Mouse (Mus musculus) heart, postnatal 14 days (tissue): ENCODE results near the gene St7. TPM values are rescaled to one million over a fixed set of nuclear protein-coding genes. Genes with fewer than 3 reads are reported as not detected.
A peak's percentile ranks its signal among the peaks of the same experiment; 100 is the strongest.

ENCODE experiments used
- DNase-seq, 2 experiments: peaks; one replicate each; pipeline ENCODE4 v3.0.0; 2021 to 2022
- intact Hi-C: fragments of 180-260 bp; cut with DNase I; formaldehyde crosslinking; loops from one replicate; pipeline ENCODE4 v1.15.1; 2025
- total RNA-seq, 2 experiments: library from RNA; stranded (reverse); gene quantifications; 2 replicates each; pipeline ENCODE4 v1.2.3; 2021

Gene St7
- total RNA-seq, 2 experiments from 2014 or later: 19.0 to 19.3 TPM

DNA sequence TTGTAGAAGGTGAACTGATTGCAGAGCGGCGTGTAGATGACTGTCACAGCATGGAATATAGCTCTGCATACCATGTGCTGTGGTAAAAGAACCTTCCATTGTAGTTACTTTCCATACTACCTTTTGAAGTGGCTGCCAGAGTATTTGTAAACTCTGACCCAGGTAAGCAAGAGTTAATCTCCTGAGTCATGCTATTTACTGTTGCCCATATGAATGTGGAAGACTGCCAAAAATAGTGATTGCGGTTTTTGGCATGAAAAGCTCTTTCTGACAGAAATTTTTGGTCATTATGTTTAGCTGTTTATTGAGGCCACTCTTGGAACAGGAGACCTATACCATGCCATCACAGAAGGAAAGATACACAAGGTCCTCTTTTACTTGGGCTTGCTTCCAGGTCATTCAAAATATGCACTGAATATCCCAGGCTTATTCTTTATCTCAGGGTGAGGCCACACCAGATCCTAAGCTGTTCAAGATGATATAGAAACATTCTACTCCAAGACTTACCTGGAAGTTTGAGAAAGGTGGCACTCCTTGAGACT is 179.2 kb downstream of the St7 start:
- no peak for DNase-seq
- intact Hi-C loops: no loop called here

DNA sequence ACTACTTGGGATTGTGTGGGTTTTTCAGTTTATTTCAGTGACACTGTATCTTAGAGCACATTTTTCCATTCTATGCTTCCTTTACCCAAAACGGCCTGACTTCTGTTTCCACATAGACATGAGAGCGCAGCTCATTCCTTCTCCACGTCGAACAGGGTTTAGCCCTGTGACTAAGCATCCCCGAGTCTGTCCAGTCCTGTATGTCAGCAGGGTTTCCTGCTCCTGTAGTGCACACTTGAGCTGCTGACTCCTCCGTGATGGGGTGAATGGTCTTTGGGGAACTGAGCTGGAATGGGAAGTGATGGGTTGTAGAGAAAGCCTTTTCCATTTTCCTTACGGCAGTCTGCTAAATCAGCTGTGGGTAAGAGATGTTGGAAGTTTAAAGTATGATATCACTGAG is 182.9 kb downstream of the St7 start:
- no peak for DNase-seq
- intact Hi-C loops: no loop called here

GRCm38 (mm10) chr6:17876023-17876613 is 183.4 kb downstream of the St7 start:
- intact Hi-C loops: no loop called here
- DNase-seq: no peak

DNA sequence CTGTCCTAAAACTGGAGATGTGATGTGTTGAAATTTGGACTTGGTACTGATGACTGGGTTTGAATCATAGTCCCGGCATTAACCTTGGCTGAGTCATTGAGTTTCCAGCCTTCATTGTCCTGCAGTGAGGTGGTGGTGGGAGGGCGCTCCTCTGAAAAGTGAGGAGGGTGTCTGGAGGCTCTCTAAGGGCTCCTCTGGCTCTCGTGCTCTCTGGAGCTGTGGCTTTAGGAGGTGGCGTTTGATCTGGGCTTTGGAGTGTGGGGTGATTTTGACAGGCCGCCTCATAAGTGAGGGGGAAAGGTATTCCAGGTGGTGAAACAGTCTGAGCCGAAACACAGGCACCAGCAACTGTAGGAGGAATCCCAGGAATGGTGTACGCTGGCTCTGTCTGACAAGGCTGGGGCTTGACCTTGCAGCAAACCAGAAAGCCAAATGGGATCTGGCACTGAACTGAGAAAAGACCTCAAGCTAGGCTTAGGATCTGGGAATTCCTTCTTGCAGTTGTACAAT is 184.0 kb downstream of the St7 start:
- intact Hi-C loops: no loop called here
- DNase-seq: peak in 1 of 2 experiments; percentile 9

- DNase-seq: no peak
- intact Hi-C loops: no loop called here
These were observed 190.2 kb downstream of the St7 start for GRCm38 (mm10) chr6:17882943-17883342.

DNA sequence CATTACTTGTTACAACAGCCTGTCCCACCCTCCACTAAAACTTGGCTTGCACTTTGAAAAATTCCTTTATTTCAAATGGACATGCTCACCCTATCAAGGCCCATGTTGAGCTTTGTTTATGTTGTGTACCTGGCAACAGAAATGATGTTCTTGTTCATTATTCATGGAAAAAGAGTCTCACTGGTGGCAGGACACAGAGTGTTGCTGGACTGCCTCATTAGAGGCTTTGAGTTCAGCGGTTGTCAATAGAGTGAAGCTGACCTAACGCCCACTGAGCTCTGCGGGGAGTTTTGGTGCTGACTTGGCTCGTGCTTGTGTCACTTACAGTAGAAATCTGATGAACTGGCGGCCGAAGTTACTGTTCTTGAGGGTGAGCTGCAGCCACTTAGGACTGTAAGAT is 195.0 kb downstream of the St7 start:
- intact Hi-C loops: no loop called here
- DNase-seq: no peak

- no peak for DNase-seq
- intact Hi-C loops: no loop called here
These were observed 202.8 kb downstream of the St7 start for GRCm38 (mm10) chr6:17895562-17895961.

- intact Hi-C loops: no loop called here
- no peak for DNase-seq
These were observed 205.8 kb downstream of the St7 start for GRCm38 (mm10) chr6:17898539-17898938.

DNA sequence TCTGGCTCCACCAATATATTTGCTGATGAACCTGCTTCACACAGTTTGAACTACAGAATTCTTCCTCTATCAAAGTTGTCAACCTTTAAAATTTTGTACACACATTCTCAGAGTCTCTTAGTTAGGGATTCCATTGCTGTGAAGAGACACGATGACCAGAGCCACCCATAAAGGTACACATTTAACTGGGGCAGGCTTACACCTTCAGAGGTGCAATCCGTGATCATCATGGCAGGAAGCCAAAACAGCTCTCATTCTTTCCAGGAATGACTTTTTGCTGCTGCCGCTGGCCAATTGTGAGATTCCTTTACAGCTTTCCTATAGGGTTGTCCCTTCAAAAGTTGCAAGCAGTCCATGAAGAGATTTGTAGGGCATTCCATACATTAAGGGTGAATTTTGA is 210.6 kb downstream of the St7 start:
- DNase-seq: no peak
- intact Hi-C loops: no loop called here

- intact Hi-C loops: no loop called here
- no peak for DNase-seq
These were observed 213.0 kb downstream of the St7 start for GRCm38 (mm10) chr6:17905776-17906175.

GRCm38 (mm10) chr6:17906289-17906688 is 213.6 kb downstream of the St7 start:
- no peak for DNase-seq
- intact Hi-C loops: no loop called here

GRCm38 (mm10) chr6:17912312-17912711 is 219.6 kb downstream of the St7 start:
- intact Hi-C loops: no loop called here
- DNase-seq: no peak

- no peak for DNase-seq
- intact Hi-C loops: no loop called here
These were observed 220.1 kb downstream of the St7 start for GRCm38 (mm10) chr6:17912825-17913224.

- no peak for DNase-seq
- intact Hi-C loops: no loop called here
These were observed 220.6 kb downstream of the St7 start for GRCm38 (mm10) chr6:17913315-17913714.

GRCm38 (mm10) chr6:17914300-17914699 is 221.6 kb downstream of the St7 start:
- intact Hi-C loops: no loop called here
- DNase-seq: no peak

DNA sequence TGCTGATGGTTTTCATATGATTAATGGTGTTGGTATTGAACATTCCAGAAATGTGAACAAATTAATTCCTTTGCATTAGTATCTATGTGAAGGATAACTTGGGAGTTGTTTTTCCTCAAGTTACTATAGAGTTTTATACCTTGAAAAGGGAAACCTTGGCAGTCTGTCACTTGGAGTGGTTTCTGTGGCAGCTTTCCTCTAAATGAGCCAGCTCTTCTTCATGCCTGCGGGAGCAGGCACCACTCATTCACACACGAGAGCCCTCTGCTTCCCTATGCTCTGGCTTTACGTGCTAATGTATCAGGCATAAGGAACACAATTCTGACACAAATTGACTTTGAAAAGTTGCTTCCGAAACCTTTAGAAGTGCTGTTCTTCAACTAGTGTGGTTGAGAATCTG is 224.5 kb downstream of the St7 start:
- no peak for DNase-seq
- intact Hi-C loops: no loop called here

GRCm38 (mm10) chr6:17922180-17922579 is 229.4 kb downstream of the St7 start:
- no peak for DNase-seq
- intact Hi-C loops: no loop called here

DNA sequence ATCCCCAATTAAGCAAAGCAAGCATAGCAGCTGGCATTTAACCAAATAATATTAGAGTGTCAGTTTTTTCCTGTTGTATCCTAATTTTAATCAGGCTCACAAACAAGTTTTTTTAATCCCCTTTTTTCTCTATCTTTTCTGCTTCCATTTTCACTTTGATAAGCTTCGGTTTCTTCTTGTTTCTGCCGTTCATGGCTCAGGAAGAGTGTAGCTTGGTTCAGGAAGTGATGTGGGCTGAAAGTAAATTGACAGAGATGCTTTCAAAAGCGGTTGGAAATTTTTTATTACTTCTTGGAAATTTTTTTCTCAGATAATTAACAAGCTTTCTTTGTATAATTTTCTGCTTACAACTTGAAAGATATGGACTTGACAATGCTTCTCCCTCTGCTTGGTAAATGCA is 230.2 kb downstream of the St7 start:
- intact Hi-C loops: no loop called here
- no peak for DNase-seq

DNA sequence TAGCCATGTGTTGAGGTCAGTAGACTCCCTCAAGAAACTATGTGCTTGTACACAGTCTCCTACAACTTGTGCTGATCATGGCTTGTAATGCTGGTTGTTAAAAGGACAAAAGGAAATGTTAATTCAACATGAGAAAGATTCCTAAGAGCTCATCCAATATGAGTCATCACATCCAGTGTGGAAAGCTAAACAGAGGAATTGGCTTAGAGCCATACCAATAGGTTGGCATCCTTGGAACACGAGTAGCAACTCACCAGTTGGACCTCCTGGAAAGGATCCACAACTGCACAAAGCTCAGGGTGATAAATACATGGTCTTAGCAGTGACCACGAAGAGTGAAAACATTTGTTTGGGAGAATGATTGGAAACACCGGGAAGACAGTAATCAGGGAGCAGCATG is 230.6 kb downstream of the St7 start:
- no peak for DNase-seq
- intact Hi-C loops: no loop called here

DNA sequence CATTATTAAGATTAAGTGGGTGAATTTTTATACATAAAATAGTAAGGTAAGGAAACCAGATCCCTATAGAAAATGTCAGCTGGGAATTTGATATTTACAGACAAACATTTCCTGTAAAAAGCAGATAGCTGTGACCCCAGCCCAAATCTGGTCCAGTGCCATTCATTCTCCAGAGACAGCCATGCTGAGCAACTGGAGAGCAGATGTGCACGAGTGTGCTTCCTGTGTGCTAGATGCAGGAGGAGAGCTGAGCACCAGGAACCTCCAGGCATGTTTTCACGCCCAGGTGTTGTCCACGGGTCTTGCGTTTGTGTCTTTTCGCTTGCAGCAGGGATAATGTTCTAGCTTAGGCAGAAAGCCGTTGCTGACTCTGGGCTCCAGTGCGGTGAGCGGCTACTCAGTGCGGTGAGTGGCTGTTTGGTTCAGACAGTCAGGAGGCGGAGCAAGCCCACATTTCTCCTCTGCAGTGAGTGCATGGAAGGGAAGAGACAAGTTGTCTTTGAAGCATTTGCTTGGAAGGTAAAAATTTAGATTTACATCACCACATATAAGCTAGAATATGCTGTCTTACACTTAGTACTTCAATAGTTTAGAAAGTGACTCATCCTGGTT is 231.3 kb downstream of the St7 start:
- DNase-seq: no peak
- intact Hi-C loops: loop anchor here (2.0 kb wide), 1 partner anchor 155 kb away; no protein-coding TSS in a partner anchor

DNA sequence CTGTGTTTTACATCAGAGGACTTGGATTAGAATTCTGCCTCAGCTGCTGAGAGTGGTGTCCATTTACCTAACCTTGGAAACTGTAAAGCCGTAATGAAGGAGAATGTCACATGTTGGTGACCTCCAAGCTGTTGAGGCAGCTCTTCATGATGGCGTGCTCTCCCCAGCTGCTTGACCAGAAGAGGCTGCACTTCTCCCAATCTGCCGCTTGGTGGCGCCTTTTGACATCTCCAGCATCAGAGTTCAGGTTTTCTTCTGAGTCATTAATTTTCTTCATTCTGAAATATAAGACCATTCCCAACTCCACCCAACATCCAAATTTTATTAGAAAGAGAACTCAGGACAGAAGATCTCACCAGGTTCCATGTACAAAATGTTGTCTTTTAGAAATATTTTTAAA is 232.5 kb downstream of the St7 start:
- intact Hi-C loops: loop anchor here (2.0 kb wide), 1 partner anchor 154 kb away; no protein-coding TSS in a partner anchor
- DNase-seq: peak in 1 of 2 experiments; percentile 23

DNA sequence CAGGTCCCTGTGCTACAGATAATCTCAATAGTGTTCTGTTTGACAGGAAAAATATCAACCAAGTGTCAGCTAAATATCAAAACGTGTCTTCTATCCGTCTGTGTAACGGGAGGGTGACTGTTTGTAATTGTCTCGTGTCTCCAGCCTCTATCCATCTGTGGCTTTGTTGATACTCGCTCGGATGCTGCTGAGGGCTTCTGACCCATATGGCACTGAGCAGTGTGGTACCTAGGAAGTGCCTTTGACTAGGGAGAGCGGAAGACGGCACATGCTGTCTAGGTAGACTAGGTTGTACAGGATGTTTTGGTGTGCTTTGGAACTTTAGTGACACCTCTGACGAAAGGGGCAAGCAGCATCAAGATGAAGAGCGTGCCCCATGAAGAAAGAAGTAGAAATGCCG is 235.0 kb downstream of the St7 start:
- DNase-seq: no peak
- intact Hi-C loops: no loop called here
